Mouse (Mus musculus): ENCODE measurements around the gene Rap1gap2. TPM values are rescaled to one million over a fixed set of nuclear protein-coding genes. Genes with fewer than 3 reads are reported as not detected.
A peak's percentile ranks its signal among the peaks of the same experiment; 100 is the strongest.

Gene Rap1gap2
- total RNA-seq, 2 experiments from 2014 or later: 72.8 to 77.6 TPM

GRCm38 (mm10) chr11:74548781-74549382 is 61.8 kb downstream of the Rap1gap2 start:
- intact Hi-C loops (cut with DNase I): no loop called here
- no peak for DNase-seq

- DNase-seq: peak; percentile 25 to 56
- intact Hi-C loops (cut with DNase I): loop anchor here (2.0 kb wide), 2 partner anchors 144 to 170 kb away; no protein-coding TSS in a partner anchor
These were observed 63.6 kb downstream of the Rap1gap2 start for GRCm38 (mm10) chr11:74546933-74547694.

- DNase-seq: peak; percentile 48 to 73
- intact Hi-C loops (cut with DNase I): loop anchor here (2.0 kb wide), 2 partner anchors 143 to 169 kb away; no protein-coding TSS in a partner anchor
These were observed 64.5 kb downstream of the Rap1gap2 start for GRCm38 (mm10) chr11:74546165-74546564.

- no peak for DNase-seq
- intact Hi-C loops (cut with DNase I): no loop called here
These were observed 65.2 kb downstream of the Rap1gap2 start for GRCm38 (mm10) chr11:74545560-74545959.

GRCm38 (mm10) chr11:74537352-74537751 is 73.4 kb downstream of the Rap1gap2 start:
- DNase-seq: no peak
- intact Hi-C loops (cut with DNase I): no loop called here

GRCm38 (mm10) chr11:74536140-74536842 is 74.4 kb downstream of the Rap1gap2 start:
- intact Hi-C loops (cut with DNase I): no loop called here
- no peak for DNase-seq

GRCm38 (mm10) chr11:74534380-74534779 is 76.3 kb downstream of the Rap1gap2 start:
- intact Hi-C loops (cut with DNase I): no loop called here
- DNase-seq: peak in 1 of 2 experiments; percentile 43

GRCm38 (mm10) chr11:74533050-74533449 is 77.7 kb downstream of the Rap1gap2 start:
- no peak for DNase-seq

GRCm38 (mm10) chr11:74532401-74532800 is 78.3 kb downstream of the Rap1gap2 start:
- intact Hi-C loops (cut with DNase I): no loop called here
- no peak for DNase-seq

More at GRCm38 (mm10) chr11:74533050-74533449, 77.7 kb downstream of the Rap1gap2 start:
- intact Hi-C loops (cut with DNase I): no loop called here

GRCm38 (mm10) chr11:74531725-74532124 is 79.0 kb downstream of the Rap1gap2 start:
- no peak for DNase-seq
- intact Hi-C loops (cut with DNase I): no loop called here

- intact Hi-C loops (cut with DNase I): loop anchor here (5.0 kb wide), 2 partner anchors 128 to 153 kb away; no protein-coding TSS in a partner anchor
- peak in 1 of 2 experiments; percentile 55 for DNase-seq
These were observed 80.9 kb downstream of the Rap1gap2 start for GRCm38 (mm10) chr11:74529803-74530202.

GRCm38 (mm10) chr11:74527555-74527954 is 83.2 kb downstream of the Rap1gap2 start:
- intact Hi-C loops (cut with DNase I): loop anchor here (5.0 kb wide), 2 partner anchors 125 to 150 kb away; no protein-coding TSS in a partner anchor
- no peak for DNase-seq

- intact Hi-C loops (cut with DNase I): loop anchor here (5.0 kb wide), 2 partner anchors 124 to 149 kb away; no protein-coding TSS in a partner anchor
- DNase-seq: peak; percentile 60 to 64
These were observed 84.2 kb downstream of the Rap1gap2 start for GRCm38 (mm10) chr11:74526180-74527158.

- no peak for DNase-seq
- intact Hi-C loops (cut with DNase I): loop anchor here (5.0 kb wide), 2 partner anchors 123 to 148 kb away; no protein-coding TSS in a partner anchor
These were observed 85.1 kb downstream of the Rap1gap2 start for GRCm38 (mm10) chr11:74525605-74526004.

GRCm38 (mm10) chr11:74525205-74525604 is 85.5 kb downstream of the Rap1gap2 start:
- no peak for DNase-seq
- intact Hi-C loops (cut with DNase I): loop anchor here (5.0 kb wide), 2 partner anchors 123 to 148 kb away; no protein-coding TSS in a partner anchor

- no peak for DNase-seq
- intact Hi-C loops (cut with DNase I): loop anchor here (5.0 kb wide), 1 partner anchor 42 kb away; no protein-coding TSS in a partner anchor
These were observed 86.4 kb downstream of the Rap1gap2 start for GRCm38 (mm10) chr11:74524050-74524965.

GRCm38 (mm10) chr11:74523210-74523951 is 87.3 kb downstream of the Rap1gap2 start:
- no peak for DNase-seq
- intact Hi-C loops (cut with DNase I): loop anchor here (5.0 kb wide), 1 partner anchor 41 kb away; no protein-coding TSS in a partner anchor
